Mouse (Mus musculus): ENCODE measurements around the gene Serinc1.

GRCm38 (mm10) chr10:57571211-57571730 is 38.9 kb upstream of the Serinc1 start:
- TF ChIP-seq POLR2A (IDR thresholded peaks at IDR 0.05; ENCODE audit: extremely low read depth, insufficient read depth, low read length) (no peak), CTCF (IDR thresholded peaks at IDR 0.05; ENCODE audit: low read depth, low read length) (peak; percentile 68; the same call in 1 of the 2 replicates)

Data from liver, adult 2 months (tissue).